Mouse (Mus musculus) bone marrow macrophage, adult 2 months (primary cell): ENCODE data around the gene Nr2f2.

Source experiments
- CTCF ChIP-seq: IDR thresholded peaks from 2 replicates; pipeline ENCODE4 v1.5.1; 2012; ENCODE audit warnings: low read depth, mild to moderate bottlenecking, low read length, moderate library complexity
- POLR2A ChIP-seq: IDR thresholded peaks from 2 replicates; pipeline ENCODE4 v1.6.1; 2012; ENCODE audit warnings: mild to moderate bottlenecking, low read depth, low read length, borderline replicate concordance

DNA sequence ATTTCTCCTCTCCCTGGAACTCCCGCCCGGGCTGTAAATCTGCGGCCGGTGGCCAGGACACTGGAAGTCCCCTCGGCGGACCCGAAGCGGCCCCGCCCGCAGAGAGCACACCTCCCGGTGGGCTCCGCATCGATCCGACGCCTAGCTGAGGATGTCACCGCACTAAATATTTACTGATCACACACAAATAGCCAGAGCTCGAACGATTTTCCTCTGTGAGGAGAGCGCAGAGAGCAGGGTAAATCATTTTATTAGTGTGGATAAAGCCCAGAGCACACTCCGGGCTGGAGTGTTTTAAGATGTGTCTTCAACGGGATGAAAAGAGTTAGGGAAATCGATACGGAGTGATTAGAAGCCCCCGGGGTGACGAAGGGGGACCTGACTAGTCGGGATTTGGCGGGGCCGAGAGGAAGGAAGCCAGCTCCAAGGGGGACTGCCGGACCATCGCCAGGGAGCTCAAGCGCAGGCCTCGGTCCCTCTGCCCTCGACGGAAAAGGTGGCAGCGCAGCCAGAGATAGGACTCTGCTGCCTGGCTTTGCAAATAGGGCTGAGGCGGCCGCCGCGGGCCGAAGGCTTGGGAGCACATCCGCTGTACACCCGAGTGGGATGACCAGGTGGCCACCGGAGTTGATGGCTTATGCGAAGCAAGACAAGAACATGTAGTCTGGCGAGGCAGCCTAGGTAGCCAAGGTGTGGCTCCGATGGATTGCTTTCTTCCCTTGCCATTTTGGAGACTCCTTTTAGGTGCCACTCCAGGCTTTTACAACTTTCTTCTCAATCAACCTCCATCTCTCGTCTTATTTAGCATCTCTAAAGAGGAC is 3.4 kb upstream of the Nr2f2 start:
- TF ChIP-seq CTCF (no peak), POLR2A (no peak)
